Mouse (Mus musculus): ENCODE data around the gene Ganab.
"Not testable (repeated sequence)": the region's sequence is repeated elsewhere in the genome, so short reads cannot be mapped to it uniquely, and the experiment has no call there.

The Ganab gene

GRCm38 (mm10) chr19:8897865-8898495 lies at the start of gene Ganab:
Gene Ganab, plus strand, starts transcription at chr19:8898071.
- DNase-seq, result peak; percentile 95

- DNase-seq, result no peak
Observed at GRCm38 (mm10) chr19:8848356-8848755, 49.5 kb upstream of the Ganab start.

- DNase-seq, result no peak
Observed at GRCm38 (mm10) chr19:8850402-8850901, 47.4 kb upstream of the Ganab start, which contains the start of gene Lrrn4cl. Gene Lrrn4cl, plus strand, starts transcription at chr19:8850768.

- DNase-seq, result no peak
Observed at GRCm38 (mm10) chr19:8851639-8852038, 46.2 kb upstream of the Ganab start.

GRCm38 (mm10) chr19:8852236-8852928 lies 45.5 kb upstream of the Ganab start:
- no peak for DNase-seq

GRCm38 (mm10) chr19:8853117-8853516 lies 44.8 kb upstream of the Ganab start:
- no peak for DNase-seq

- DNase-seq, result peak; percentile 50
Observed at GRCm38 (mm10) chr19:8857689-8858088, 40.2 kb upstream of the Ganab start.

GRCm38 (mm10) chr19:8859018-8859417 lies 38.9 kb upstream of the Ganab start:
- no peak for DNase-seq

GRCm38 (mm10) chr19:8864265-8864664 lies 33.6 kb upstream of the Ganab start:
- DNase-seq, result no peak

GRCm38 (mm10) chr19:8870381-8870780 lies 27.5 kb upstream of the Ganab start:
- DNase-seq, result not testable (repeated sequence)

- no peak for DNase-seq
Observed at GRCm38 (mm10) chr19:8870838-8871237, 27.0 kb upstream of the Ganab start.

- peak; percentile 98 for DNase-seq
Observed at GRCm38 (mm10) chr19:8871267-8872186, 26.3 kb upstream of the Ganab start, which contains the start of gene Ubxn1. Gene Ubxn1, plus strand, starts transcription at chr19:8871496.

- peak; percentile 11 for DNase-seq
Observed at GRCm38 (mm10) chr19:8872266-8872840, 25.5 kb upstream of the Ganab start.

- no peak for DNase-seq
Observed at GRCm38 (mm10) chr19:8875031-8875430, 22.8 kb upstream of the Ganab start.

GRCm38 (mm10) chr19:8880311-8881033 lies 17.4 kb upstream of the Ganab start, which contains the start of gene Uqcc3:
Gene Uqcc3, minus strand, starts transcription at chr19:8880923.
- peak; percentile 91 for DNase-seq

GRCm38 (mm10) chr19:8881034-8881392 lies 16.9 kb upstream of the Ganab start:
- no peak for DNase-seq

- DNase-seq, result no peak
Observed at GRCm38 (mm10) chr19:8883616-8884015, 14.3 kb upstream of the Ganab start, which contains the start of the genes Lbhd1 and Gm49403. Gene Lbhd1, plus strand, starts transcription at chr19:8883732. Gene Gm49403, plus strand, starts transcription at chr19:8883930.

GRCm38 (mm10) chr19:8886916-8887584 lies 10.8 kb upstream of the Ganab start:
- no peak for DNase-seq

GRCm38 (mm10) chr19:8887585-8888463 lies 10.0 kb upstream of the Ganab start:
- no peak for DNase-seq

Measured in kidney, adult 18-20 months (tissue).